Mouse (Mus musculus) gastrocnemius, postnatal 10 days (tissue): ENCODE results near the gene Itgb4. TPM values are rescaled to one million over a fixed set of nuclear protein-coding genes. Genes with fewer than 3 reads are reported as not detected.
"Not testable (repeated sequence)": the region's sequence is repeated elsewhere in the genome, so short reads cannot be mapped to it uniquely, and the experiment has no call there.

Source experiments
- DNase-seq: peaks from one replicate; pipeline ENCODE4 v3.0.0; 2021; ENCODE audit warnings: mixed read lengths
- total RNA-seq, 2 experiments: library from RNA; stranded (reverse); gene quantifications; 2 replicates each; pipeline ENCODE4 v1.2.3; 2021

The Itgb4 gene
- total RNA-seq, 2 experiments from 2014 or later = 4.6 to 4.9 TPM

GRCm38 (mm10) chr11:116008832-116009375 is 34.4 kb downstream of the Itgb4 start:
- no peak for DNase-seq

- DNase-seq = no peak
Observed at GRCm38 (mm10) chr11:116009661-116010060, 35.2 kb downstream of the Itgb4 start.

GRCm38 (mm10) chr11:116010146-116010545 is 35.6 kb downstream of the Itgb4 start:
- no peak for DNase-seq

GRCm38 (mm10) chr11:116010948-116011347 is 36.4 kb downstream of the Itgb4 start:
- DNase-seq = no peak

GRCm38 (mm10) chr11:116011529-116012261 is 37.2 kb downstream of the Itgb4 start:
- DNase-seq = no peak

- DNase-seq = peak; percentile 90
Observed at GRCm38 (mm10) chr11:116012262-116012947, 37.9 kb downstream of the Itgb4 start, which contains the start of gene Galk1. Gene Galk1 (minus strand): TSS chr11:116012719.

GRCm38 (mm10) chr11:116014821-116015220 is 40.3 kb downstream of the Itgb4 start:
- DNase-seq = no peak

- no peak for DNase-seq
Observed at GRCm38 (mm10) chr11:116018106-116018505, 43.6 kb downstream of the Itgb4 start.

- not testable (repeated sequence) for DNase-seq
Observed at GRCm38 (mm10) chr11:116018867-116019266, 44.4 kb downstream of the Itgb4 start.

GRCm38 (mm10) chr11:116019360-116019791 is 44.9 kb downstream of the Itgb4 start:
- no peak for DNase-seq

- peak; percentile 45 for DNase-seq
Observed at GRCm38 (mm10) chr11:116019976-116020411, 45.5 kb downstream of the Itgb4 start.

GRCm38 (mm10) chr11:116020519-116020922 is 46.0 kb downstream of the Itgb4 start:
- no peak for DNase-seq

GRCm38 (mm10) chr11:116021328-116022220 is 47.1 kb downstream of the Itgb4 start:
- no peak for DNase-seq

- no peak for DNase-seq
Observed at GRCm38 (mm10) chr11:116022256-116022780, 47.8 kb downstream of the Itgb4 start.

GRCm38 (mm10) chr11:116023074-116023770 is 48.7 kb downstream of the Itgb4 start:
- DNase-seq = not testable (repeated sequence)

GRCm38 (mm10) chr11:116023771-116024355 is 49.4 kb downstream of the Itgb4 start:
- DNase-seq = peak; percentile 75

GRCm38 (mm10) chr11:116024356-116024808 is 49.9 kb downstream of the Itgb4 start:
- peak; percentile 93 for DNase-seq

GRCm38 (mm10) chr11:116025056-116025845 is 50.7 kb downstream of the Itgb4 start:
- DNase-seq = no peak

- no peak for DNase-seq
Observed at GRCm38 (mm10) chr11:116027756-116028155, 53.2 kb downstream of the Itgb4 start, which contains the start of gene H3f3b. Gene H3f3b (minus strand): TSS chr11:116027962.
